Mouse (Mus musculus) layer of hippocampus, adult 2 months (tissue): ENCODE measurements around the gene Ptpre. TPM values are rescaled to one million over a fixed set of nuclear protein-coding genes. Genes with fewer than 3 reads are reported as not detected.
"Not testable (repeated sequence)": the region's sequence is repeated elsewhere in the genome, so short reads cannot be mapped to it uniquely, and the experiment has no call there.

Source experiments
- DNase-seq, 2 experiments: peaks; one replicate each; pipeline ENCODE4 v3.0.0; 2022; ENCODE audit warnings: low spot score in 2 of 2
- H3K27ac ChIP-seq: fragments of 200-600 bp; 2 replicates; pipeline ENCODE4 v1.8.1; 2022
- H3K4me3 ChIP-seq: fragments of 200-600 bp; 2 replicates; pipeline ENCODE4 v1.8.1; 2022; ENCODE audit warnings: mild to moderate bottlenecking
- CTCF ChIP-seq: fragments of 200-600 bp; conservative IDR thresholded peaks from 2 replicates; pipeline ENCODE4 v1.8.1; 2022; ENCODE audit warnings: antibody characterized with exemption, mild to moderate bottlenecking, moderate library complexity
- total RNA-seq, 2 experiments: library from RNA; stranded (reverse); gene quantifications; 2 replicates each; pipeline ENCODE4 v1.2.3; 2021

Ptpre gene
- total RNA-seq, 2 experiments from 2014 or later: 50.7 to 51.4 TPM

- DNase-seq: no peak
- no peak for TF ChIP-seq CTCF
- no peak overlapping the region; the same call in 1 of the 2 replicates for H3K27ac ChIP-seq
- no peak overlapping the region for H3K4me3 ChIP-seq
Measured at GRCm38 (mm10) chr7:135605002-135605803, 67.9 kb downstream of the Ptpre start.

- DNase-seq: no peak
- TF ChIP-seq CTCF: no peak
- H3K4me3 ChIP-seq: no peak overlapping the region
- no peak overlapping the region for H3K27ac ChIP-seq
Measured at GRCm38 (mm10) chr7:135605804-135606072, 68.5 kb downstream of the Ptpre start.

GRCm38 (mm10) chr7:135608208-135608607 lies 70.9 kb downstream of the Ptpre start:
- Histone ChIP-seq H3K4me3 (no peak overlapping the region), H3K27ac (no peak overlapping the region)
- no peak for DNase-seq
- TF ChIP-seq CTCF: no peak

- TF ChIP-seq CTCF: no peak
- no peak for DNase-seq
- Histone ChIP-seq H3K27ac (no peak overlapping the region), H3K4me3 (no peak overlapping the region)
Measured at GRCm38 (mm10) chr7:135609028-135609427, 71.7 kb downstream of the Ptpre start.

- no peak for DNase-seq
- Histone ChIP-seq H3K27ac (peak overlapping the region; percentile 57; the same call in 1 of the 2 replicates), H3K4me3 (no peak overlapping the region)
- TF ChIP-seq CTCF: no peak
Measured at GRCm38 (mm10) chr7:135609655-135610054, 72.4 kb downstream of the Ptpre start.

- no peak overlapping the region for H3K4me3 ChIP-seq
- DNase-seq: no peak
- TF ChIP-seq CTCF: no peak
- peak overlapping the region; percentile 25 for H3K27ac ChIP-seq
Measured at GRCm38 (mm10) chr7:135612276-135612675, 75.0 kb downstream of the Ptpre start.

GRCm38 (mm10) chr7:135612801-135613200 lies 75.5 kb downstream of the Ptpre start:
- DNase-seq: no peak
- H3K4me3 ChIP-seq: no peak overlapping the region
- H3K27ac ChIP-seq: peak overlapping the region; percentile 25
- no peak for TF ChIP-seq CTCF

- no peak for DNase-seq
- TF ChIP-seq CTCF: no peak
- Histone ChIP-seq H3K27ac (peak overlapping the region; percentile 12; the same call in 1 of the 2 replicates), H3K4me3 (no peak overlapping the region)
Measured at GRCm38 (mm10) chr7:135613380-135613779, 76.1 kb downstream of the Ptpre start.

- DNase-seq: no peak
- H3K27ac ChIP-seq: peak overlapping the region; percentile 43; the same call in 1 of the 2 replicates
- H3K4me3 ChIP-seq: no peak overlapping the region
- TF ChIP-seq CTCF: no peak
Measured at GRCm38 (mm10) chr7:135614892-135615291, 77.6 kb downstream of the Ptpre start.

- TF ChIP-seq CTCF: peak; percentile 59
- H3K4me3 ChIP-seq, DNase-seq, H3K27ac ChIP-seq: not testable (repeated sequence)
Measured at GRCm38 (mm10) chr7:135616479-135616878, 79.2 kb downstream of the Ptpre start.

- no peak for TF ChIP-seq CTCF
- peak; percentile 46 to 65 for DNase-seq
- H3K4me3 ChIP-seq: no peak overlapping the region
- peak overlapping the region; percentile 74 for H3K27ac ChIP-seq
Measured at GRCm38 (mm10) chr7:135617776-135618175, 80.5 kb downstream of the Ptpre start.

GRCm38 (mm10) chr7:135621649-135622048 lies 84.4 kb downstream of the Ptpre start:
- Histone ChIP-seq H3K27ac (no peak overlapping the region), H3K4me3 (no peak overlapping the region)
- no peak for DNase-seq
- TF ChIP-seq CTCF: no peak

GRCm38 (mm10) chr7:135622241-135622640 lies 85.0 kb downstream of the Ptpre start:
- no peak for DNase-seq
- no peak for TF ChIP-seq CTCF

GRCm38 (mm10) chr7:135624854-135625253 lies 87.6 kb downstream of the Ptpre start:
- Histone ChIP-seq H3K27ac (no peak overlapping the region), H3K4me3 (no peak overlapping the region)
- TF ChIP-seq CTCF: peak; percentile 85
- DNase-seq: no peak

More at GRCm38 (mm10) chr7:135622241-135622640, 85.0 kb downstream of the Ptpre start:
- H3K27ac ChIP-seq: no peak overlapping the region
- H3K4me3 ChIP-seq: no peak overlapping the region

- no peak for DNase-seq
- Histone ChIP-seq H3K27ac (no peak overlapping the region), H3K4me3 (no peak overlapping the region)
- TF ChIP-seq CTCF: no peak
Measured at GRCm38 (mm10) chr7:135628363-135628762, 91.1 kb downstream of the Ptpre start.
